Mouse (Mus musculus) kidney, adult 2 months (tissue): Measurements from ENCODE around the gene Acot13. TPM values are rescaled to one million over a fixed set of nuclear protein-coding genes. Genes with fewer than 3 reads are reported as not detected.
"Not testable (repeated sequence)": the region's sequence is repeated elsewhere in the genome, so short reads cannot be mapped to it uniquely, and the experiment has no call there.

Experiments used
- DNase-seq: peaks from one replicate; pipeline ENCODE4 v3.0.0; 2021
- H3K27ac ChIP-seq: fragments of 200-500 bp; 2 replicates; pipeline ENCODE4 v1.5.1; 2012; ENCODE audit warnings: low read depth, low read length, control low read depth, inconsistent platforms; ENCODE audit not compliant: insufficient read depth
- H3K27me3 ChIP-seq: fragments of 200-500 bp; replicated peaks from 2 replicates; pipeline ENCODE4 v1.6.1; 2012; ENCODE audit warnings: mild to moderate bottlenecking, moderate library complexity, low read length, inconsistent platforms; ENCODE audit not compliant: control insufficient read depth, insufficient read depth
- H3K36me3 ChIP-seq: fragments of 200-500 bp; 2 replicates; pipeline ENCODE4 v1.6.1; 2012; ENCODE audit warnings: mild to moderate bottlenecking, moderate library complexity, low read length, inconsistent platforms; ENCODE audit not compliant: control insufficient read depth, insufficient read depth
- H3K4me1 ChIP-seq: fragments of 200-500 bp; 2 replicates; pipeline ENCODE4 v1.6.1; 2011; ENCODE audit warnings: low read length; ENCODE audit not compliant: control insufficient read depth, insufficient read depth
- H3K4me3 ChIP-seq: fragments of 200-500 bp; 2 replicates; pipeline ENCODE4 v1.5.1; 2011; ENCODE audit warnings: mild to moderate bottlenecking, low read depth, low read length, control low read depth; ENCODE audit not compliant: insufficient read depth
- CTCF ChIP-seq: fragments of 200-500 bp; conservative IDR thresholded peaks from 2 replicates; pipeline ENCODE4 v1.5.1; 2011; ENCODE audit warnings: low read depth, mild to moderate bottlenecking, control low read depth, low read length, moderate library complexity, mixed read lengths; ENCODE audit not compliant: insufficient read depth, insufficient read length
- POLR2A ChIP-seq: fragments of 200-500 bp; IDR thresholded peaks from one replicate; pipeline ENCODE4 v1.6.1; 2011; ENCODE audit warnings: low read depth, low read length, control low read depth
- WGBS: fragments of 180-500 bp; shearing (Covaris S2); methylation state at CpG from one replicate; pipeline ENCODE4 v1.1.7; 2018; 5-methylcytosine and 5-hydroxymethylcytosine counted together
- polyA plus RNA-seq: library from polyadenylated mRNA; depleted of rRNA; stranded (reverse); fragments of >200 nt; gene quantifications from 2 replicates; pipeline ENCODE4 v1.2.3, GENCODE M21; 2012; rRNA removed

The Acot13 gene
- polyA plus RNA-seq, 1 experiment: 286 TPM

- WGBS: 88% methylated on average over 5 of the region's 5 CpGs
- Histone ChIP-seq H3K27me3 (no peaks in the 10 kb centered on the region), H3K4me1 (no peaks in the 10 kb centered on the region), H3K27ac (no peak overlapping the region), H3K4me3 (no peak overlapping the region), H3K36me3 (no peaks in the 10 kb centered on the region)
- TF ChIP-seq POLR2A (no peak), CTCF (no peak)
- DNase-seq: no peak
Observed at GRCm38 (mm10) chr13:24787477-24787876, 43.9 kb downstream of the Acot13 start.

- TF ChIP-seq CTCF (no peak), POLR2A (no peak)
- no peaks in the 10 kb centered on the region for H3K27me3 ChIP-seq
- H3K4me1 ChIP-seq: no peaks in the 10 kb centered on the region
- no peak overlapping the region for H3K27ac ChIP-seq
- peak; percentile 79 for DNase-seq
- H3K4me3 ChIP-seq: no peak overlapping the region
- 35% methylated on average over 11 of the region's 11 CpGs for WGBS
- H3K36me3 ChIP-seq: no peaks in the 10 kb centered on the region
Observed at GRCm38 (mm10) chr13:24786014-24786490, 45.3 kb downstream of the Acot13 start.

GRCm38 (mm10) chr13:24781916-24782315 lies 49.4 kb downstream of the Acot13 start:
- WGBS: 33% methylated on average over 5 of the region's 5 CpGs

GRCm38 (mm10) chr13:24778706-24779380 lies 52.5 kb downstream of the Acot13 start:
- no peak for DNase-seq
- Histone ChIP-seq H3K27ac (no peak overlapping the region), H3K27me3 (no peaks in the 10 kb centered on the region), H3K36me3 (no peaks in the 10 kb centered on the region), H3K4me1 (no peaks in the 10 kb centered on the region), H3K4me3 (no peak overlapping the region)
- WGBS: 87% methylated on average over 8 of the region's 8 CpGs
- TF ChIP-seq POLR2A (no peak), CTCF (no peak)

More at GRCm38 (mm10) chr13:24781916-24782315, 49.4 kb downstream of the Acot13 start:
- DNase-seq: peak; percentile 44
- Histone ChIP-seq H3K4me3 (no peak overlapping the region), H3K36me3 (no peaks in the 10 kb centered on the region), H3K27ac (no peak overlapping the region), H3K4me1 (no peaks in the 10 kb centered on the region), H3K27me3 (no peaks in the 10 kb centered on the region)
- no peak for TF ChIP-seq POLR2A
- no peak for TF ChIP-seq CTCF

GRCm38 (mm10) chr13:24778026-24778425 lies 53.3 kb downstream of the Acot13 start:
- Histone ChIP-seq H3K36me3 (no peaks in the 10 kb centered on the region), H3K27me3 (no peaks in the 10 kb centered on the region), H3K27ac (no peak overlapping the region), H3K4me1 (no peaks in the 10 kb centered on the region), H3K4me3 (no peak overlapping the region)
- no peak for TF ChIP-seq POLR2A
- no peak for DNase-seq
- WGBS: 81% methylated on average over 2 of the region's 2 CpGs

- no peak for TF ChIP-seq POLR2A
- peak; percentile 89 for TF ChIP-seq CTCF
- H3K27ac ChIP-seq: no peak overlapping the region
- H3K36me3 ChIP-seq: no peaks in the 10 kb centered on the region
- no peak overlapping the region for H3K4me3 ChIP-seq
- peak; percentile 70 for DNase-seq
- H3K27me3 ChIP-seq: no peaks in the 10 kb centered on the region
- no peaks in the 10 kb centered on the region for H3K4me1 ChIP-seq
- WGBS: 42% methylated on average over 7 of the region's 7 CpGs
Observed at GRCm38 (mm10) chr13:24776146-24776844, 55.0 kb downstream of the Acot13 start.

GRCm38 (mm10) chr13:24771482-24771881 lies 59.9 kb downstream of the Acot13 start:
- WGBS: 92% methylated on average over 10 of the region's 10 CpGs
- DNase-seq, H3K27me3 ChIP-seq, H3K4me1 ChIP-seq, H3K27ac ChIP-seq, H3K4me3 ChIP-seq, H3K36me3 ChIP-seq: not testable (repeated sequence)

Other genes starting within 250 kb of the Acot13 start
- 1.4 and 3.7 TPM in 2 replicates for gene Ripor2, start 249.4 kb downstream of the Acot13 start, polyA plus RNA-seq
- not detected in 2 replicates for gene Armh2, start 90.3 kb downstream of the Acot13 start, polyA plus RNA-seq
- 4.1 and 7.1 TPM in 2 replicates for gene Gmnn, start 69.6 kb downstream of the Acot13 start, polyA plus RNA-seq
- gene BC005537, start 29.9 kb downstream of the Acot13 start, polyA plus RNA-seq: 35.3 and 42.4 TPM in 2 replicates
- 19.6 and 19.7 TPM in 2 replicates for gene Tdp2, start 139 bp upstream of the Acot13 start, polyA plus RNA-seq
- gene D130043K22Rik, start 13.6 kb upstream of the Acot13 start, polyA plus RNA-seq: 0.57 and 0.67 TPM in 2 replicates
- gene Aldh5a1, start 106.1 kb upstream of the Acot13 start, polyA plus RNA-seq: 16.5 and 17.6 TPM in 2 replicates
- 1.3 and 1.7 TPM in 2 replicates for gene Gpld1, start 111.6 kb upstream of the Acot13 start, polyA plus RNA-seq
- gene Mrs2, start 188.8 kb upstream of the Acot13 start, polyA plus RNA-seq: 23.9 and 27.3 TPM in 2 replicates
- 1.4 and 1.6 TPM in 2 replicates for gene Dcdc2a, start 224.5 kb upstream of the Acot13 start, polyA plus RNA-seq